Mouse (Mus musculus): ENCODE measurements at regions not wholly inside any gene's neighbourhood (a gene's known extent, or its start where the extent isn't known, plus 50 kb on each side); places are given as distances from the start of the nearest gene placed in this dataset.
A peak's percentile ranks its signal among the peaks of the same experiment; 100 is the strongest.

GRCm38 (mm10) chr8:30946154-30947065 is 2482.1 kb upstream of the 5930422O12Rik start:
- DNase-seq (ENCODE audit: low spot score in 2 of 2): no peak

GRCm38 (mm10) chr8:30952818-30953217 is 2475.7 kb upstream of the 5930422O12Rik start:
- no peak for DNase-seq (ENCODE audit: low spot score in 2 of 2)

GRCm38 (mm10) chr8:30959436-30960180 is 2468.9 kb upstream of the 5930422O12Rik start:
- no peak for DNase-seq (ENCODE audit: low spot score in 2 of 2)

- DNase-seq (ENCODE audit: low spot score in 2 of 2): no peak
Measured at GRCm38 (mm10) chr8:30960486-30960885, 2468.0 kb upstream of the 5930422O12Rik start.

GRCm38 (mm10) chr8:30962207-30962606 is 2466.3 kb upstream of the 5930422O12Rik start:
- no peak for DNase-seq (ENCODE audit: low spot score in 2 of 2)

GRCm38 (mm10) chr8:30982814-30983213 is 2445.7 kb upstream of the 5930422O12Rik start:
- no peak for DNase-seq (ENCODE audit: low spot score in 2 of 2)

- no peak for DNase-seq (ENCODE audit: low spot score in 2 of 2)
Measured at GRCm38 (mm10) chr8:30988051-30988450, 2440.5 kb upstream of the 5930422O12Rik start.

- DNase-seq (ENCODE audit: low spot score in 2 of 2): no peak
Measured at GRCm38 (mm10) chr8:30998657-30999056, 2429.9 kb upstream of the 5930422O12Rik start.

- DNase-seq (ENCODE audit: low spot score in 2 of 2): no peak
Measured at GRCm38 (mm10) chr8:31000120-31000519, 2428.4 kb upstream of the 5930422O12Rik start.

GRCm38 (mm10) chr8:31001980-31002730 is 2426.4 kb upstream of the 5930422O12Rik start:
- no peak for DNase-seq (ENCODE audit: low spot score in 2 of 2)

- DNase-seq (ENCODE audit: low spot score in 2 of 2): no peak
Measured at GRCm38 (mm10) chr8:31008309-31008708, 2420.2 kb upstream of the 5930422O12Rik start.

GRCm38 (mm10) chr8:31012068-31012467 is 2416.4 kb upstream of the 5930422O12Rik start:
- DNase-seq (ENCODE audit: low spot score in 2 of 2): no peak

GRCm38 (mm10) chr8:31031721-31032591 is 2396.6 kb upstream of the 5930422O12Rik start:
- peak in 1 of 2 experiments; percentile 35 for DNase-seq (ENCODE audit: low spot score in 2 of 2)

- DNase-seq (ENCODE audit: low spot score in 2 of 2): peak; percentile 73 to 90
Measured at GRCm38 (mm10) chr8:31033281-31033680, 2395.2 kb upstream of the 5930422O12Rik start.

GRCm38 (mm10) chr8:31036892-31037291 is 2391.6 kb upstream of the 5930422O12Rik start:
- no peak for DNase-seq (ENCODE audit: low spot score in 2 of 2)

Data from urinary bladder, postnatal 4 days (tissue).